ENCODE assay signal across 8 mouse cellular contexts in the genomic region with DNA sequence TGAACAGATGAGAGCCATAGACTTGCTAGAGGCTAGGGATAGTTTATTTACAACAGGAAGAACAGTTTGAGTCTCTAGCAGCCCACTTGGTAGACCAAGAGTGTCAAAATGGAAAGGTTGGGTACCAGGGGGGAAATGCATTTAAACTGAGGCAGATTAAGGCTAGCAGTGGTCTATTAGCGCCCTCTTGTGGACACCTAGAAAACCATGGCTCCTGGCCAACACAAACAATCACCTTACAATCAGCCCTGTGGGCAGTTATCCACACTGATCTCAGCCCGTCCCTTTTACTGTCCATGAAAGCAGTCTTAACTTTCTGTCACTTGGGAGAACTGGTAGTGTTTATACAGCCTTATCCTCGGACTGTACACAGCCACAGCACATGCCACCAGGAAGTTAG. TPM values are rescaled to one million over a fixed set of nuclear protein-coding genes. Genes with fewer than 3 reads are reported as not detected.
DNase-seq lines count a peak whose midpoint lies in the region; ATAC-seq and TF ChIP-seq lines count a peak whose summit lies in the region.
"Had no signal": no experiment of that assay in that cellular context is flagged by ENCODE, and none has a peak within 500 bp of the region (broad histone marks: within the 10 kb centered on the region; RNA-seq: fewer than 3 reads in every experiment).

No protein-coding gene starts in this region.

- WGBS in kidney, postnatal 0 days: 0% methylated on average over 3 of the region's 3 CpGs
- WGBS in liver, postnatal 0 days (ENCODE audit: insufficient replicate concordance): 1% methylated on average over 3 of the region's 3 CpGs

- H3K4me2 ChIP-seq in kidney, postnatal 0 days (ENCODE audit: low read length): no peak overlapping the region
- H3K4me2 ChIP-seq in liver, postnatal 0 days (ENCODE audit: low read depth, low read length): no peak overlapping the region
- H3K4me2 ChIP-seq: liver, embryonic 15.5 days had no signal

- peaks cover 6% of the 10 kb centered on the region; the same call in 1 of the 2 replicates for H3K4me1 ChIP-seq in kidney, postnatal 0 days (replicated peaks; ENCODE audit: insufficient read depth, low read length)
- H3K4me1 ChIP-seq in liver, postnatal 0 days (ENCODE audit: insufficient read depth): peaks cover 3% of the 10 kb centered on the region; the same call in 1 of the 2 replicates

- peaks cover 19% of the 10 kb centered on the region for H3K36me3 ChIP-seq in kidney, postnatal 0 days (ENCODE audit: insufficient read depth, low read length)
- H3K36me3 ChIP-seq in liver, postnatal 0 days (replicated peaks; ENCODE audit: insufficient read depth, low read length): peaks cover 21% of the 10 kb centered on the region

- no peaks in the 10 kb centered on the region for H3K9me3 ChIP-seq in kidney, postnatal 0 days (replicated peaks; ENCODE audit: low read length)
- H3K9me3 ChIP-seq in liver, postnatal 0 days (ENCODE audit: low read length): no peaks in the 10 kb centered on the region
- H3K9me3 ChIP-seq: liver, embryonic 15.5 days had no signal

- no peaks in the 10 kb centered on the region for H3K27me3 ChIP-seq in kidney, postnatal 0 days (ENCODE audit: insufficient read depth, low read length)
- H3K27me3 ChIP-seq in liver, postnatal 0 days (ENCODE audit: insufficient read depth, low read length): no peaks in the 10 kb centered on the region
- H3K27me3 ChIP-seq: liver, embryonic 15.5 days had no signal

- no peak for TF ChIP-seq EP300 in liver, postnatal 0 days (IDR thresholded peaks at IDR 0.05; ENCODE audit: low read depth)

- no peak overlapping the region for H3K4me3 ChIP-seq in kidney, postnatal 0 days (replicated peaks; ENCODE audit: low read depth, low read length)
- H3K4me3 ChIP-seq in liver, postnatal 0 days (ENCODE audit: low read depth, low read length): no peak overlapping the region
- H3K4me3 ChIP-seq: liver, embryonic 15.5 days had no signal

- peak; percentile 75 for DNase-seq in MN1 (ENCODE audit: low spot score)
- DNase-seq in cerebellum, postnatal 10 days: peak; percentile 85 to 91
- DNase-seq in gastrocnemius, adult 18-20 months (ENCODE audit: low spot score): peak; percentile 66
- DNase-seq in kidney, postnatal 0 days (ENCODE audit: low spot score): peak; percentile 83
- DNase-seq in liver, postnatal 0 days: peak; percentile 76
- DNase-seq in right cerebral cortex, postnatal 14 days: peak; percentile 47

- H3K9ac ChIP-seq in kidney, postnatal 0 days (ENCODE audit: low read depth, low read length): no peak overlapping the region
- H3K9ac ChIP-seq in liver, postnatal 0 days (replicated peaks): no peak overlapping the region
- H3K9ac ChIP-seq: liver, embryonic 15.5 days had no signal

- TF ChIP-seq CTCF in kidney, postnatal 0 days (IDR thresholded peaks at IDR 0.05; ENCODE audit: low read depth): peak; percentile 97
- TF ChIP-seq CTCF in liver, postnatal 0 days (IDR thresholded peaks at IDR 0.05; ENCODE audit: low read depth): peak; percentile 96

- ATAC-seq in CD4-positive, CD25-positive, alpha-beta regulatory T cell, adult 4 months: peak; percentile 34
- no peak for ATAC-seq in kidney, postnatal 0 days (replicated peaks; ENCODE audit: low FRiP score, low read depth)
- ATAC-seq in liver, postnatal 0 days: peak; percentile 25; the same call in 1 of the 2 replicates

- H3K27ac ChIP-seq in kidney, postnatal 0 days: no peak overlapping the region
- no peak overlapping the region for H3K27ac ChIP-seq in liver, postnatal 0 days (ENCODE audit: low read depth)
- H3K27ac ChIP-seq: liver, embryonic 15.5 days had no signal

RNA-seq across cellular contexts. Expression of a gene that starts 4.7 kb away (rescaled TPM):
- 10 to 100 TPM; 71.8 to 88.3 TPM for polyA plus RNA-seq in CD4-positive, CD25-positive, alpha-beta regulatory T cell, adult 4 months (2017; shearing (Covaris generic))
- 10 to 100 TPM; 39.4 to 42.9 TPM for total RNA-seq in gastrocnemius, adult 18-20 months (2021)
- polyA plus RNA-seq in kidney, postnatal 0 days (2015; fragmentation: Nextera tagmentation; extraction: Ambion mirVana): 161 and 177 TPM in 2 replicates
- polyA plus RNA-seq in liver, postnatal 0 days (2015; fragmentation: Nextera tagmentation; extraction: Ambion mirVana): 50.0 and 50.4 TPM in 2 replicates

RNA-seq across cellular contexts. Expression of a gene that starts 42.9 kb away (rescaled TPM):
- not detected for polyA plus RNA-seq in CD4-positive, CD25-positive, alpha-beta regulatory T cell, adult 4 months (2017; shearing (Covaris generic))
- total RNA-seq in gastrocnemius, adult 18-20 months (2021): not detected
- polyA plus RNA-seq in kidney, postnatal 0 days (2015; fragmentation: Nextera tagmentation; extraction: Ambion mirVana): 0.71 and 0.79 TPM in 2 replicates
- polyA plus RNA-seq in liver, postnatal 0 days (2015; fragmentation: Nextera tagmentation; extraction: Ambion mirVana): 0.05 TPM in 1 of 2 replicates, not detected in the other
- polyA plus RNA-seq: liver, embryonic 15.5 days had no signal
